Mouse (Mus musculus): ENCODE results near the gene G530012D18Rik.
"Not testable (repeated sequence)": the region's sequence is repeated elsewhere in the genome, so short reads cannot be mapped to it uniquely, and the experiment has no call there.

- TF ChIP-seq CTCF (conservative IDR thresholded peaks at IDR 0.05; ENCODE audit: insufficient read depth, insufficient read length, low read depth, low read length); POLR2A (IDR thresholded peaks at IDR 0.05; ENCODE audit: low read depth, low read length): not testable (repeated sequence)
These were observed 4.0 kb downstream of the G530012D18Rik start for GRCm38 (mm10) chr1:85579199-85580147.

Data from kidney, adult 2 months (tissue).